Mouse (Mus musculus) embryo, embryonic 11 days (tissue): ENCODE results near the gene Mrpl54.

Source experiments
- DNase-seq: peaks from one replicate; pipeline ENCODE4 v3.0.0-alpha.2; 2015

Gene Mrpl54

DNA sequence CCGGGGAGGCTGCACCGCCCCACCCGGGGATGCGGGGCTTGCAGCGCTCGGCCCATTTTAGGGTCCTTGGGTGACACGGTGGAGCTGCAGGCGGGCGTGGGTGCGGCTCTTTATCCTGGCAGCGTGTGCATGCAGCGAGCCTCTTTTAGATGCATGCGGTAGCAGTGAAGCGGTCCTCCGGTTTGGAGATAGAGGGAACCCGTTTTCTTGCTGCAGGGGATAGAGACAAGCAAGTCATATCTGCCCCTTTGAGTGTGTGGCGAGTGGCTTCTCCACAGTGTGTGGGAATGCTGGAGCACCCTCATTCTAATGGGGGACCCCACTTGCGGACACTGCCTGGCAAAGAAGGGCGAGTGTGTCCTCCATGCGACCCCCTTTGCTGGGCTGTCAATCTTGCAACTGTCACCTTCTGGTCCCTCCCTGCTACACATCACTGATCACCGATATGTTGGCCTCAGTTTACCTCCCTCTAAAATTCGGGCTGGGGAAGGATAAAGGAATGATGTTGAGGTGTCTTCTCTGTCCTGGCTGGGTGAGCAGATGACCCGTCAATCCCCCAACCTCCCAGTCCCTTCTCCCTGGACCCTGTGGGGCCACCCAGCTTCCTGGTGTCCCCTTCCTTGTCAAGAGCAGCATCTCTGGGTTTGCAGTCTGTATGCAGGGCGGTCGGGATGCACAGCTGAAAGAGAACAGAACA lies 26.7 kb upstream of the Mrpl54 start:
- no peak for DNase-seq

DNA sequence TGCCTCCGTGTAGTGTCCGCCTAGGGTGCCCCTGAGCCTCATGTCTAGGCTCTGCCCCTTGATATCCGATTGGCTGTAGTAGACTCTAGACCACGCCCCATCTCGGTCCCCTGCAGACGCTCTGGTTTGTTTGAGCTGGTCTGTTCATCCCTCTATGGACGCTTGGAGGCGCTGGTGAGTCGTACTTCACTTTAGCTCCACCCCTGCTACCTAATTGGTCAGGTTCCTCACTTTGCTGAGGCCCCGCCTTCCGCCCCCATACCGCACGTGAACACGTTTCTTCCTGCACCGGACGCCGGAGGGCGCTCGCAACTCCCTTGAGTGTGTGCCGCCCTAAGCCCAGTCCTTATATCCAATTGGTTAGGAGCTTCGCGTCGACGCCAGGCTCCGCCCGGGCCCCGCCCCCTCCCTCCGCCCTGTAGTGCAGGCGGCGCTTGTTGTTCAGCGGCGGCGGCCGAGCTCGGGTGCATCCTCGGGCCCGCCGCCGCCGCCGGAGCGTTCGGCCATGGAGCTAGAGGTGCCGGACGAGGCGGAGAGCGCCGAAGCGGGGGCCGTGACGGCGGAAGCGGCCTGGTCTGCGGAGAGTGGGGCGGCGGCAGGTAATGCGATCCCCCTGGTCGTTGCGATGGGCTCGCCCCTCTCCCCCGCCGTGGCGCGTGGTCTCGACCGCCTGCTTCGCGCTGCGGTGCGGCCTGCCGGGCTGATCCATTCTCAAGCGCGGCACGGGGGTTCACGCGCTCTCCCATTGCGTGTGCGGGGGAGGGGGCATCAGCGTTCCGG lies 26.0 kb upstream of the Mrpl54 start, which contains the start of gene Pip5k1c:
Pip5k1c (plus strand) TSS at position 410 of the 780 bp plus-strand sequence.
- DNase-seq = peak; percentile 100

DNA sequence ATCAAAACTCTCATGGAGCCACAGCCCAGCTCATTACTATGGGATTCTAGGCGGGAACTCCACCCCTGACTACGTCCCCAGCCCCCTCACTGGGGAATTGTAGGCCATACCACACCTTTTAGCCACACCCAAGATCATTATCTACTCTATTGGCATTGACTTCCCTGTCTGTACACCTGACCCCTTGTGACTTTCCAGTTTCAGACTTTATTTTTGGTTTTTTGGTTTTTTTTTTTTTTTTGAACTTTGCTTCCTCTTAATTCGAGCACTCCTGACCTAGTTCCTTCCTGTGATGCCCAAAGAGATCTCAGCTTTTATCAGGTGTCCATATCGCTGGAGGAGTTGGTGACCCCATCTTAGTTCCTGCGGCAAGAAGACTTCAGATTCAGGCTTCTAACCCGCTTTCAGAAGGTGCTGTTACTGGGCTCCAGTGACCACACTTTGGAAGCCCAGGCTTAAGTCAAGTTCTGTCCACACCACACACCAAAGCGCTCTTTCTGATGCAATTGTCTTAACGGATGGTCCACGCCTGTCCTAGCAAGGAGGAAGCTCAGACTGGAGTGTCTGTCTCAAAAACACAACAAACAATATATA lies 24.9 kb upstream of the Mrpl54 start, which contains the start of gene Tjp3:
Tjp3 (minus strand) TSS at position 71 of the 594 bp plus-strand sequence.
- DNase-seq = no peak

GRCm38 (mm10) chr10:81290698-81291460 lies 24.1 kb upstream of the Mrpl54 start:
- DNase-seq = no peak

GRCm38 (mm10) chr10:81289811-81290210 lies 23.1 kb upstream of the Mrpl54 start:
- no peak for DNase-seq

GRCm38 (mm10) chr10:81289278-81289677 lies 22.5 kb upstream of the Mrpl54 start:
- peak; percentile 77 for DNase-seq

- DNase-seq = peak; percentile 50
Measured at GRCm38 (mm10) chr10:81288601-81289000, 21.9 kb upstream of the Mrpl54 start.

GRCm38 (mm10) chr10:81287513-81288157 lies 20.9 kb upstream of the Mrpl54 start:
- peak; percentile 33 for DNase-seq

DNA sequence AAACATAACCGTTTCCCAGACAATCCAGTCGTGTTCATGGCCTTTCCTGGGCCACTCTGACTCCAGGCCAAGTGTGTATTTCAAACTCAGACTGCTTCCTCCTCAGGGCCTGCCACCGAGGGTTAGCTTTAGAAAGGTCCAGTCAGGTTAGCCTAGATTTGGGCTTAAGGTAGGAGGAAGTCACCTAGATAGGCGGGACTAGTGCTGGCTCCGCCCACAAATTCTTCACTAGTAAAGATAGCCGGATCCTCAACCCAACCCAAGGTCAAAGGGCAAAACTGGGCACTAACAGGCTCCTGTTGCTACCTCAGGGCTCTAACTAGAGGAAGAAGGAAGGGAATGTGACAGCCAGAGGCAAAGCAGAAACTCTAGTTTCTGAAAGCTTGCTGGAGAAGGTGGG lies 19.9 kb upstream of the Mrpl54 start:
- DNase-seq = no peak

DNA sequence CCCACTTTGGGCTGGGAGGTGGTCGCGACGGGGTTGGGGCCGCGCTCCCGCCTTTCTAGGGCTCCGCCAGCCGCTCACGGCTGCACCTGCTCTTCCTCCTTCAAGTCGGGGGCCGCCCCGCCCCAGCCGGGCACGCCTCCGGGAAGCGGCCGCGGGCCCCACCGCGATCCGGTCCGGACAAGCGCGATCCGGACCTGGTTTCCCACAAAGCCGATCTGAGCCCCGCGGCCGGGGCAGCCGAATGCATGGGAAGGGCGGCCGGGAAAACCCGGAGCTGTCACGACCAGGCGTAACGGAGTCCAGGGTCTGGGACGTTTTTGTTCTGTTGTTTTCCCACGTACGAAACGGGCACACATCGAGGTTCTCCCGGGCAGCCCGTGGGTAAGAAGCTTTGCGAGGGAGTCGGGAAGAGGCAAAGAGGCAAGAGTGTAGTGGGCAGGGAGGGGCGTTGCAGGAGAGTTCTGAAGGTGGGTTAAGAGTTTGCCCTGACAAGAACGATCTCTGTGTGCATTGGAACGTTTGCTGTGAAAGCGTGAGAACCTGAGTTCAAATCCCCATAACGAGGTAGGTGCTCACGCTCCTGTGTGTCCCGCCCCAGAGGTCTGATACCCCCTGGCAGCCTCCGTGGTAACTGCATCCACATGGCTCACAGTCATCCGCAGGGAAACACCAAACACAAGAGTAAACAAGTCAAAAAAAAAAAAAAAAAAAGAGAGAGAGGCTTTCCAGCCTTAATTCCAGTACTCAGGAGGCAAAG lies 19.1 kb upstream of the Mrpl54 start:
- peak; percentile 96 for DNase-seq

DNA sequence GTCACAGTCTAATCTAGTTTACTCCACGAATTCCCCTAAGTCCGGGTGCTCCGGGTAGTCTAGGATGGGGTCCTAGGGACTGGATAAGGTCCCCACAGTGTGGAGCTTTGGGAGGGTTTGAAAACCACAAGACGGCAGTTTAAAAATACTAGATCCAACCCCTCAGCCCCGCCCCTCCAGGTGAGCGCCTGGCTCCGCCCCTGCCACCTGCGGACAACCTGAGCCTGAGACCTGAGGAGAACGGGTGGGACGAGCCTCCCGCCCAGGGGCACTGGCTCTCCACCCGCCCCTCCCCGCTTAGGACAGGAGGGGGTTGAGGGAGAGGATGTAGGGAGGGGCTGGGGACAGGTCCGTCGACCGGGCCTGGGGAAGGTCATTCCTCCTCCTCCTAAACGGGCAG lies 18.0 kb upstream of the Mrpl54 start:
- DNase-seq = no peak

DNA sequence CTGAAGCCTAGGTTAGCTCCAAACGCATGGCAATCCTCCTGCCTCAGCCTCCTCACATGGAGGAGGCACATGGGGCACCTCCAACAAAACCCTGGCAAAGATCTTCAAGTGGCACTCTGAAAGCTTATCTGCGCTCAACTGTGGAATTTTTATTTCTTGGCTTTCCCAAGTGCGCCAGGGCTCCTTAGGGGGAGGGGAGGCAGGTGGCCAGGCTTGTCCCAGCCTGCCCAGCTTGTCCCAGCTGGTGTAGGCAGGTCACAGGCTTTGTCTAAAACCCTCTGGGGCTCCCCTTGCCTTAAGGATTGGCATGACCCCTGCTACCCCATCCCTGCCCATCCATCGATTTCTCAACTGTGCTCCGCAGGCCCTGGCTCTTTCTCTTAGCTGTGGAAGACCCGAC lies 17.5 kb upstream of the Mrpl54 start:
- no peak for DNase-seq

DNA sequence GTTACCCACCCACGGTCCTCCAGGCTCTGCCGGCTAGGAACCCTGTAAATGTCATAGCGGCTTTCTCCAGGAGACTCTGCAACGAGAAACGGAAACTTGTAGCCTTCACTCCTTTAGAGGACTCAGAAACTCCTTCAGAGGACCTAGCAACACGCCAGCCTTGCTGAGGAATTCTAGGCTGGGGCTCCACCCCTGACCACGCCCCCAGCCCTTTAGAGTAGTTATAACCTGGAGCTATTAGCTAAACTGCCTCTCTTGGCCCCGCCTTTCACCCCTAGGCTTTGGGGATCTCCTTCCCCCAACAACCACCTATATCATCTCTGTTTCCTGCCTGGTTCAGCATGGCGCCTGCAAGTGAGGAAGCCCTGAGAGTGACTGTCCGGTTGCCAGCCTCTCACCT lies 12.8 kb upstream of the Mrpl54 start:
- DNase-seq = peak; percentile 51

DNA sequence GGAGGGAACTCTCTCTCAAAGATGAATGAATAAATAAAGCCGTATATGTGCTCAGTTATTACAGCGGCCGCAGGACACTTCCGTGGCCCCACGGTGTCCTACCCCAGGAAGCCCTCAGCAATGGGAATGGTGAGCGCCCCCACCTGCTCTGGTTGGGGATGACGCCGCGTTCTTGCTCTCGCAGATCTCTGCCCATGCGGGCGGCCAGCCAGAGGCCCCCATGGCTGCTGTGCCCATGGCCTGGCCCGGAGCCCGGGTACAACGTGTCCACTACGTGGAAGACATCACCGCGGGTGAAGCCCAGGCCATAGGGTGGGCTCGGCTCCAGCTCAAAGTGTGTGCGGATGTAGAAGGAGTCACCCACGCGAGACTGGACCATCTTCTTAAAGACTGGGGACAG lies 10.9 kb upstream of the Mrpl54 start:
- no peak for DNase-seq

DNA sequence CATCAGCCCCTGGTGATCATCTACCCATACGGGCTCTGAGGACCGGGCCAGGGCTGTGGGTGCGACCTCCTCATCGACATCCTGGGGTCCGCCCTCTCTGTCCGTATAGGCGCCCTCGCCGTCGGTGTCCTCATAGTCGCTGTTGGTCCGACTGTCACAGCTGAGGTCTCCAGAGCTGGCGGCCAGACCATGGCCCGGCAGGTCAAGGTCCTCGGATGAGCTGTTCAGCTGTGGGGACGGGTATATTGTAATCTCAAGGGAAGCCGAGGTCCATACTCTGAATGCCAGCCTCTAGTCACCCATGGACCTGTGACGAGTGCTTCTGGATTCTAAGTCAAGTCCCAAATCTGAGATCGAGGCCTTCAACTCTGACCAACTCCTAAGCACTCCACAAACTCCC lies 7.1 kb upstream of the Mrpl54 start:
- no peak for DNase-seq

GRCm38 (mm10) chr10:81272356-81272755 lies 5.6 kb upstream of the Mrpl54 start:
- no peak for DNase-seq

- DNase-seq = no peak
Measured at GRCm38 (mm10) chr10:81268643-81269412, 2.1 kb upstream of the Mrpl54 start.

DNA sequence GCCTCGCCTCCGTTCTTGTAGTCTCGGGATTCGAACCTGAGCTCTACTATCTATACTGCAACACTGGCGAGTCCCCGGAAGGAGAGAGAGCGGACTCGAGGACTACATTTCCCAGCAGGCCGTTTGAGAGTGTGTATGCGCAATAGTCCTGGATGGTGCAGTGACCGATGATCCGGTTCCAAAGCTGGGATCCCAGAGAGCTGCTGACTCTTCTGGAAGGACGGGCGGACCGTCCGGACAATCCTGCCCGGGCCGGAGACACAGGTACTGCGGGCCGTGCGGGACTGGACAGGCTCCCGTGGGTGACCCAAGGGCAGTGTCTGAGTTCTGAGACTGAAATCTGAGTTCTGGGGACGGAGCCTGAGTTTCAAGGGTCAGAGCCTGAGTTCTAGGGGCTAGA lies 1.3 kb upstream of the Mrpl54 start:
- DNase-seq = peak; percentile 92

DNA sequence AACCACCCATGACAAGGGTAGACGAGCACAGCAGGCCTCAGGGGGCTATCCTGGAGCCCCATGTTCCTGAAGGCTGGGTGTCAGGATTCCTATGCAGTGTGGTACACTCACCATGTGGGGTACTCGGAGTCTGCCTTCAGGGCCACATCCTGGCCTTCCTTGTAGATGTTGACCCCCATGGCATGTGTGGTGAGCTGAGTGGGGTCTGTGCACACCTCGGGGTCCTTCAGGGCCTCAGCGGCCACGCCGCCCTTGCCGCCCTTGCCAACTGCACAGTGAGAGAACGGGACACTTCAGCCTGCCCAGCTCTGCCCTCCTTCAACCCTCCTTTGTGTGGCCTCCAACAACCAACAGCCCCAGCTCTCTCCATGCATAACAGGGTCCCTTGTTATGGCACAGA lies 1.2 kb downstream of the Mrpl54 start:
- no peak for DNase-seq

GRCm38 (mm10) chr10:81261025-81261424 lies 5.7 kb downstream of the Mrpl54 start:
- DNase-seq = no peak
